Mouse (Mus musculus): Measurements from ENCODE around the gene AA467197. TPM values are rescaled to one million over a fixed set of nuclear protein-coding genes. Genes with fewer than 3 reads are reported as not detected.

AA467197 gene
- polyA plus RNA-seq, 1 experiment from 2014 or later, result not detected

DNA sequence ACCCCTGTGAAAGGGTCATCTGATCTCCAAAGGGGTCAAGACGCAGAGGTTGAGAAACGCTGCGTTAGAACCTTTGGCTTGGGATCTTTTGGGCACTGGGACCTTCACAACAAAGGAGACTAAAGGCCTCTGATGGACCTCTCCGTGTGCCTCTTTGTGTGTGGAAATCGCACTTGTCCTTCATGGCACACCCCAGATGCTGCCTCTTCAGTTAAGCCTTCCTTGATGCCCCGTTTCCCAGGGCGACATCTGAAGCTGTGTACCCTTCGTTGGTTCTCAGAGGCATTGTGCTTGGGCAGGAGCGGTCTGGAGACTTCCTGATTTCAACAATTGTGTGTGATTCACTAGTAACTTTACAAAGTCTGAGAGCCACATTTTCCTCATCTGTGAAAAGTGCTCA lies 20.0 kb downstream of the AA467197 start:
- Histone ChIP-seq H3K9me3 (ENCODE audit: control insufficient read depth, low read length) (no peaks in the 10 kb centered on the region), H3K36me3 (ENCODE audit: control insufficient read depth, insufficient read depth, low read length) (no peaks in the 10 kb centered on the region), H3K4me1 (replicated peaks; ENCODE audit: control insufficient read depth, insufficient read depth, low read length) (no peaks in the 10 kb centered on the region), H3K27ac (ENCODE audit: low read depth, low read length) (no peak overlapping the region), H3K4me3 (ENCODE audit: low read depth, low read length) (no peak overlapping the region), H3K27me3 (ENCODE audit: control insufficient read depth, insufficient read depth, low read length) (no peaks in the 10 kb centered on the region), H3K4me2 (replicated peaks; ENCODE audit: low read depth, low read length) (no peak overlapping the region), H3K9ac (ENCODE audit: low read depth, low read length) (no peak overlapping the region)
- DNase-seq (ENCODE audit: low spot score), result no peak
- WGBS, result 67% methylated on average over 9 of the region's 9 CpGs
- ATAC-seq (ENCODE audit: low FRiP score), result no peak

DNA sequence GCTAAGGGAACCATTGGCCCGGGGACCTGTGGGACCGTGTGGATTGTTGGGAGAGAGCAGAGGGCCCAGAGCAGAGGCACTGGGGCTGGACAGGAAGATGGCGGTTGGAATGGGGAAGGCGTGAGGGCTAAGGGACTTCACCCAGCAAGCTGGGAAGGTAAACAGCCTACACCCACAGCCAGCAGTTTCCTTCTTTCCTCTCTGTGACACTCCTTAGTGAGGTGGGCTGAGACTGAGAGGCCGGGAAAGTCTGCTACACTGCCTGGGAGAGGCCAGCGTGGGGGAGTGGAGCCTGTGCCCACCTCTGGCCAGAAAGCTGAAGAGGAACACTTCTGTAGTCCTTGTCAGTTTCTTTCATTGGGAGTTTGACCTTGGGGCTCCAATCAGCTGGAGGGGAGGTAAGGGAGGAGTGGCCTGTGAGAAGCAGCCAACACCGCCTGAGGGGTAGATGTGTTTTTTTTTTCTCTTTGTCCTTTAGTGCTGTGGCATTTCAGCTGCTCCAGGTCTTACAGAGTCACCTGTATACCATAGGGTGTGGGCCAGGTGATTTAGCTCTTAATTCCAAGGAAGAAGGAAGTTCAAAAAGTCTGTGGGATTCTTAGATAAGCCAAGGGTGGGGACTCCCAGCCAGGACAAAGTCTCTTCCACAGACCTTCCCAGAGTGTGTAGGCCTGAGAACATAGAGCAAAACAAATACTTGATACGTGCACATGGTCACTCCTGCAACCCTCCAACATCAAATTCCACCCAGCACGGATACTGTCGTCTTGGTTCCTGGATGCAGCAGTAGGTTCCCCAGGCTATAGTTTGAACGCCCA lies 21.1 kb downstream of the AA467197 start:
- Histone ChIP-seq H3K9me3 (ENCODE audit: control insufficient read depth, low read length) (no peaks in the 10 kb centered on the region), H3K9ac (ENCODE audit: low read depth, low read length) (no peak overlapping the region)

DNA sequence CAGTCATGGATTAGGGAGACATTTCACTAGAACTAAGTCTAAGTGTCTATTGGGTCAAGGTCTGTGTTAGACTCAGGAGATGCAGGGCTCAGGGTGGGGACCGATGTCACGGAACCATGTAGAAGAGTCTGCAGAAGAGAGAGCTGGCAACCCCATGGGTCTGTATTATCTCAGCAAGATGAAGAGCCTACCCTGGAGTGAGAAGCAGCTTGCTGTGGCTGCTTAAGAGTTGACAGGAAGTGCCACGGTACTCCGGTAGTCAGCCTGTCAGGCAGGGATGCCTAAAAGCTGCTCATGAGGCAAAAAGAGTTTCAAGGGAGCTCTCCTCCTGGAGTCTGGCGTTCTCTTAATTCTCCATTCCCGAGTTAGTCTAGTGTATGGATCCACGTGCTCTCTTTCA lies 23.0 kb downstream of the AA467197 start:
- Histone ChIP-seq H3K4me1 (replicated peaks; ENCODE audit: control insufficient read depth, insufficient read depth, low read length) (no peaks in the 10 kb centered on the region), H3K9ac (ENCODE audit: low read depth, low read length) (no peak overlapping the region), H3K4me3 (ENCODE audit: low read depth, low read length) (no peak overlapping the region), H3K36me3 (ENCODE audit: control insufficient read depth, insufficient read depth, low read length) (no peaks in the 10 kb centered on the region), H3K27me3 (ENCODE audit: control insufficient read depth, insufficient read depth, low read length) (no peaks in the 10 kb centered on the region), H3K9me3 (ENCODE audit: control insufficient read depth, low read length) (no peaks in the 10 kb centered on the region), H3K4me2 (replicated peaks; ENCODE audit: low read depth, low read length) (no peak overlapping the region), H3K27ac (ENCODE audit: low read depth, low read length) (no peak overlapping the region)
- DNase-seq (ENCODE audit: low spot score), result no peak
- WGBS, result 85% methylated on average over 7 of the region's 7 CpGs
- no peak for ATAC-seq (ENCODE audit: low FRiP score)

More for the DNA sequence above, 21.1 kb downstream of the AA467197 start:
- Histone ChIP-seq H3K27ac (ENCODE audit: low read depth, low read length) (no peak overlapping the region), H3K27me3 (ENCODE audit: control insufficient read depth, insufficient read depth, low read length) (no peaks in the 10 kb centered on the region), H3K4me3 (ENCODE audit: low read depth, low read length) (no peak overlapping the region), H3K4me2 (replicated peaks; ENCODE audit: low read depth, low read length) (no peak overlapping the region), H3K4me1 (replicated peaks; ENCODE audit: control insufficient read depth, insufficient read depth, low read length) (no peaks in the 10 kb centered on the region), H3K36me3 (ENCODE audit: control insufficient read depth, insufficient read depth, low read length) (no peaks in the 10 kb centered on the region)
- ATAC-seq (ENCODE audit: low FRiP score), result no peak
- DNase-seq (ENCODE audit: low spot score), result no peak
- WGBS, result 83% methylated on average over 11 of the region's 11 CpGs

DNA sequence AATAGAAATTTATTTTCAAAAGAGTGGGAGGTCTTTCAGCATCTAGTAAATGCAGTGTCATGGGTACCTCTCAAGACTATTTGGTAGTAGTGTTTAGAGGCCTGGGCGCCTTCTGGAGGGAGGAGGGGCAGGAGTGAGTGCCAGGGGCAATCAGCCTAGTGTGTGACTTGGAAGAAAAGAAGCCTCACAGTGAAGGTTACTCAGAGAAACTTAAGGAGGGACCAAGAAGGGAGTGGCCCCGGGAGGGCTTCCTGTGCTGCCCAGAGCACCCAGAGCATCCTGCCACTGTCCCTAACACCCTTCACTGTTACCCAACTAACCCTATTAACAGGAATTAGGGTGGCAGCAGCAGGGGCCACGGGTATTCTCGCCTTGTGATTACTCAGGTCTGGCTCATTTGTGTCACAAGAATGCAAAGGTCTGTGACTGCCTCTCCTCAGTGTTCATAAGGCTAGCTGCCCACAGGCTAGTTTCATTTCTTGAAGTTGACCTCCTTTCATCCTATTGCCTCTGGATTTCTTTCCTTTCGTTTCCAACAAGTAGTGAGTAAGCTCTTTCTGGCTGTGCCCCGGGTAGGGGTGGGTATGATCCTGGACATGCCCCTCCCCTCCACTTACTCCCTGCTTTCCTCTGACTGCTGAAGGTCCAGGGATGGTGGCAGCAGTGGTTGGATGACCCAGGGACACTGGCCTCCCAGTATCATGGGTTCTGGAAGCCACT lies 28.6 kb downstream of the AA467197 start:
- Histone ChIP-seq H3K9me3 (ENCODE audit: control insufficient read depth, low read length) (no peaks in the 10 kb centered on the region), H3K4me3 (ENCODE audit: low read depth, low read length) (no peak overlapping the region), H3K36me3 (ENCODE audit: control insufficient read depth, insufficient read depth, low read length) (no peaks in the 10 kb centered on the region), H3K27me3 (ENCODE audit: control insufficient read depth, insufficient read depth, low read length) (no peaks in the 10 kb centered on the region), H3K4me1 (replicated peaks; ENCODE audit: control insufficient read depth, insufficient read depth, low read length) (no peaks in the 10 kb centered on the region), H3K27ac (ENCODE audit: low read depth, low read length) (no peak overlapping the region), H3K9ac (ENCODE audit: low read depth, low read length) (no peak overlapping the region), H3K4me2 (replicated peaks; ENCODE audit: low read depth, low read length) (no peak overlapping the region)
- 57% methylated on average over 6 of the region's 6 CpGs for WGBS
- DNase-seq (ENCODE audit: low spot score), result no peak
- no peak for ATAC-seq (ENCODE audit: low FRiP score)

DNA sequence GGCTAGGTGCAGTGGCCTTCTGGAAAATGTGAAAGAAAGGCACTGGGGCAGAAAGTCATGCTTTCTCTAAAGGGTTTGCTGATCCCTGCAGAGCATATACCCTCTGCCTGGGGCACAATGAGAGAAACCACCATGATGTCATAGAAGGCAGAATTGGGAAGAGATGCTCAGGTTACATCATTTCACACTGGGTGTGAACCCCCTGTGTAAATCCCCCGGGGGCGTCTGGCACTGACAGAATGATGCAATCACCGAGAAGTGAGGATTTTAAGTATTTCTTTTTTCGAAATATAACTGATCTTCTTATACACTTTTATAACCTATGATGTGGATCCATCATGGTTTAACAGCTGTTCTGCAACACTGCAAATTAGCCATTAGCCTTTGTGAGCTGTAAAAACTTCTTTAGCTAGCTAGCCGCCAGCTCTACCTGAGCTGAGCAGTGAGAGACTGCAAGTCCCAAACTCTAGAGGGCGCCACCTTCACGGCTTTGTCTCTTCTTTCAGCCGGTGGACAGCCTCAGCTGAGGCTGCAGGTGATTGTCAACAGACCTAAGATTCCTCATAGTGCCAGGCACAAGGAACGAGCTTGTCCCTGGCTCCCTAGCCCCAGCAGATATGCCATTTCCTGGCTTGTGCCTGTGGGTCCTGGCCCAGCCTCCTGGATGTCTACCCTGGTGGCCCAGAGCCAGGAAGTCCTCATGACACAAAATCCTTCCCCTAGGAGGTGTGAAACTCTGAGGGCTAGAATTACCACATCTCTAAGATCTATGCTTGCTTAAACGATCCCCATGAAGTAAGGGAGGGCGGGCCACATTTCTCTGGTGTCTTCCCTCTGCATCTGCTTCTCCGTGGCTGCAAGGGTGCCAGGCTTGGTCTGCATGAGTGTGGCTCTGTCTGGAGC lies 29.4 kb downstream of the AA467197 start:
- H3K9ac ChIP-seq (ENCODE audit: low read depth, low read length), result no peak overlapping the region
- H3K4me2 ChIP-seq (replicated peaks; ENCODE audit: low read depth, low read length), result no peak overlapping the region
- no peak overlapping the region for H3K4me3 ChIP-seq (ENCODE audit: low read depth, low read length)
- H3K36me3 ChIP-seq (ENCODE audit: control insufficient read depth, insufficient read depth, low read length), result no peaks in the 10 kb centered on the region
- no peak overlapping the region for H3K27ac ChIP-seq (ENCODE audit: low read depth, low read length)
- no peaks in the 10 kb centered on the region for H3K9me3 ChIP-seq (ENCODE audit: control insufficient read depth, low read length)
- H3K27me3 ChIP-seq (ENCODE audit: control insufficient read depth, insufficient read depth, low read length), result no peaks in the 10 kb centered on the region
- 48% methylated on average over 12 of the region's 12 CpGs for WGBS
- H3K4me1 ChIP-seq (replicated peaks; ENCODE audit: control insufficient read depth, insufficient read depth, low read length), result no peaks in the 10 kb centered on the region
- no peak; the same call in 1 of the 2 replicates for ATAC-seq (ENCODE audit: low FRiP score)
- peak; percentile 65 for DNase-seq (ENCODE audit: low spot score)

DNA sequence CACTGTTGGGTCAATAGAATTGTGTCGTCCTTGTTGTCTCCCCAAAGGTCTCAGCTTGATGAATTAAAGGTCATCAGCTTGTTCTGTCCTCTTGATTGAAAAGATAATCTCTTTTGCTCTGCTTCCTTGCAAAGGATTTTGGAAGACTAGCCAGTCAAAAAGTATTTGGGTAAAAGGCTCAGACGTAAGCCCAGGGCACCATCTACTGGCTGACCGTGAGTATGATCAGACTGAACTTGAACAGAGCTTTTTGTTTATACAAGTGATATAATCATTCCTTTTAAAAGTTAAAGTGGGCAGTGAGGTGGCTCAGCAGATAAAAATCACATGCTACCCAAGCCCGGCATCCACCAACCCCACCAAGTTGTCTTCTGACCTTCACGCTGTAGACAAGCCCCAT lies 31.1 kb downstream of the AA467197 start:
- no peaks in the 10 kb centered on the region for H3K9me3 ChIP-seq (ENCODE audit: control insufficient read depth, low read length)
- H3K36me3 ChIP-seq (ENCODE audit: control insufficient read depth, insufficient read depth, low read length), result no peaks in the 10 kb centered on the region
- H3K4me3 ChIP-seq (ENCODE audit: low read depth, low read length), result no peak overlapping the region
- DNase-seq (ENCODE audit: low spot score) (peak; percentile 34), ATAC-seq (ENCODE audit: low FRiP score) (no peak)
- H3K4me2 ChIP-seq (replicated peaks; ENCODE audit: low read depth, low read length), result no peak overlapping the region
- no peak overlapping the region for H3K9ac ChIP-seq (ENCODE audit: low read depth, low read length)
- WGBS, result 55% methylated on average over 5 of the region's 5 CpGs
- no peaks in the 10 kb centered on the region for H3K4me1 ChIP-seq (replicated peaks; ENCODE audit: control insufficient read depth, insufficient read depth, low read length)
- H3K27ac ChIP-seq (ENCODE audit: low read depth, low read length), result no peak overlapping the region
- no peaks in the 10 kb centered on the region for H3K27me3 ChIP-seq (ENCODE audit: control insufficient read depth, insufficient read depth, low read length)

DNA sequence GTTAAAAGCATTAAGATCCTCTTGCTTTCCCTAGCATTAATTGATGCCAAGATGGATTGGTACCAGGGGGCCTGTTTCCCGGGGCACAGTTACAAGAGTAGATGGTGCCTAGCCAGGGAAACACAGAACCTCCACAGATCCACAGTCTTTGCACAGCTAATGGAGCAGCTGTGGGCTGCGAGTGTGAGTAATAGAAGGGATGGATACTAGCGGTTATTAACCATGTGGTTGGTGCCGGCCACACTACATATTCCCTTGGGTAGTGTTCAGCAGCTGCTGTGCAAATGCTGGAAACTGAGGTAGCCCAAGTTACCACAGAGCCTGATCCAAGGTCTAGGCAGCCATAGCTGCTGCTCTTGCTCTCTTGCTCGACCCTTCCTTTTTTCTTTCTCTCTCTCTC lies 34.9 kb downstream of the AA467197 start:
- no peak for ATAC-seq (ENCODE audit: low FRiP score)
- Histone ChIP-seq H3K4me2 (replicated peaks; ENCODE audit: low read depth, low read length) (no peak overlapping the region), H3K36me3 (ENCODE audit: control insufficient read depth, insufficient read depth, low read length) (no peaks in the 10 kb centered on the region), H3K27me3 (ENCODE audit: control insufficient read depth, insufficient read depth, low read length) (no peaks in the 10 kb centered on the region), H3K4me1 (replicated peaks; ENCODE audit: control insufficient read depth, insufficient read depth, low read length) (no peaks in the 10 kb centered on the region), H3K27ac (ENCODE audit: low read depth, low read length) (no peak overlapping the region), H3K9ac (ENCODE audit: low read depth, low read length) (no peak overlapping the region), H3K9me3 (ENCODE audit: control insufficient read depth, low read length) (no peaks in the 10 kb centered on the region), H3K4me3 (ENCODE audit: low read depth, low read length) (no peak overlapping the region)
- DNase-seq (ENCODE audit: low spot score), result no peak
- WGBS, result 73% methylated on average over 5 of the region's 5 CpGs

DNA sequence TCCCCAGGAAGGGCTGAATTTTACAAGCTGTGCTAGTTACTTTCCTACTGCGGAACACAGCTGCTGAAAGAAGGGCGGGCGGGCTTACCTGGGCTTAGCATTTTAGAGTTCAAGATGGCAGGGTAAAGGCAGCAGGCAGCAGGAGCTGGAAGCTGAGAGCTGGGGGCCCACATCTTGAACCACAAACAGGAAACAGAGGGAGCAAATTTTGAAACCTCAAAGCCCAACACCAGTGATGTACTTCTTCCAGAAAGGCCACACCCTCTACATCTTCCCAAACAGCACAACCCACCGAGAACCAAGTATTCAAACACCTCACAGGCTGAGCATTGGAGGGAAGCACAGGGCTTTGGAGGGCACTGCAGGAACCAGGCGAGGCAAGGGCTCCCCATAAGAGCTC lies 36.1 kb downstream of the AA467197 start:
- Histone ChIP-seq H3K9ac (ENCODE audit: low read depth, low read length) (no peak overlapping the region), H3K27me3 (ENCODE audit: control insufficient read depth, insufficient read depth, low read length) (no peaks in the 10 kb centered on the region), H3K4me2 (replicated peaks; ENCODE audit: low read depth, low read length) (no peak overlapping the region), H3K4me3 (ENCODE audit: low read depth, low read length) (no peak overlapping the region), H3K4me1 (replicated peaks; ENCODE audit: control insufficient read depth, insufficient read depth, low read length) (no peaks in the 10 kb centered on the region), H3K36me3 (ENCODE audit: control insufficient read depth, insufficient read depth, low read length) (no peaks in the 10 kb centered on the region), H3K27ac (ENCODE audit: low read depth, low read length) (no peak overlapping the region), H3K9me3 (ENCODE audit: control insufficient read depth, low read length) (no peaks in the 10 kb centered on the region)
- ATAC-seq (ENCODE audit: low FRiP score) (no peak), DNase-seq (ENCODE audit: low spot score) (no peak)
- 74% methylated on average over 5 of the region's 5 CpGs for WGBS

All from hindbrain, embryonic 11.5 days (tissue).